Mouse (Mus musculus): Measurements from ENCODE around the gene Slc30a5.

DNA sequence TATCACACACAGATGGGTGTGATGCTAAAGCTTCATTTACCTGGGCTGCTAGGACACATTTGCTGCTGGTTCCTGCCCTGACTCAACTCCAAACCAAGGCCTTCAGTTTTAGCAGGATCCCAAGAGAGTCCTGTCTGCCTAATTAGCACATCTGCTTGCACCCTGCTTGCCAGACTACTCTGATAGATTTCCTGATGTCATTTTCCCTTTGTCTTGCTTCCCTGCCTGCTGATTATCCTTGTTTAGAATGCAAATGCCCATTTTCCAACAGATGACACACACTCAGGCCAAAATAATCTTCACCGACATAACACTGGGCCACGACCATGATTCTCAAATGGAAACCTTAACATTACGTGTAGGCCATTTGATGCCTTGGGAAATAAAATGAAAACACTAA, 41.4 kb upstream of the Slc30a5 start:
- TF ChIP-seq POLR2A (IDR thresholded peaks at IDR 0.05; ENCODE audit: low read depth, low read length) (no peak), CTCF (conservative IDR thresholded peaks at IDR 0.05; ENCODE audit: insufficient read depth, insufficient read length, low read depth, low read length) (no peak)

All from kidney, adult 2 months (tissue).